Mouse (Mus musculus): ENCODE measurements around the gene Syne2. TPM values are rescaled to one million over a fixed set of nuclear protein-coding genes. Genes with fewer than 3 reads are reported as not detected.

Gene Syne2
- polyA plus RNA-seq, 1 experiment from 2014 or later, result 42.0 TPM

DNA sequence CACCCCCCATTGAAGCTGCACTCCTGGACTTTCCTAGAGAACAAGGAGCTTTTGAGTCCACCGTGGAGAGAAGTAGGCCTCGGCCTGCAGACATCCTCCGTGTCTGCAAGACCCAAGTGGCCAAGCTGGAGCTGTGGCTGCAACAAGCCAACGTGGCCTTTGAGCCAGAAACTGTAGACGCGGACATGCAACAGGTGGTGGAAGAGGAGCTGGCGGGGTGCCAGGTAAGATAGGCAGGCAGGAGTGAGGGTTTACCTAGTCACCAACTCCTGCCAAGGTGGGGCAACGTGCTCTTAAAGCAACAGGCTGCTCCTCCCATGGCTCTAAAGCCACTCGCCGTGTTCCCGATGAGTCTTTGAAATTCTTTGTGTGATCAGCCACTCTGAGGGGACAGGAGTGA, 197.6 kb downstream of the Syne2 start:
- H3K27me3 ChIP-seq (replicated peaks), result no peaks in the 10 kb centered on the region
- no peaks in the 10 kb centered on the region for H3K36me3 ChIP-seq
- 90% methylated on average over 11 of the region's 11 CpGs for WGBS
- H3K4me2 ChIP-seq, result no peak overlapping the region
- no peak overlapping the region for H3K9ac ChIP-seq (replicated peaks)
- H3K9me3 ChIP-seq (replicated peaks), result no peaks in the 10 kb centered on the region
- ATAC-seq (ENCODE audit: low FRiP score), result no peak
- no peak overlapping the region for H3K27ac ChIP-seq (replicated peaks)
- no peak overlapping the region for H3K4me3 ChIP-seq (replicated peaks)
- no peaks in the 10 kb centered on the region for H3K4me1 ChIP-seq

DNA sequence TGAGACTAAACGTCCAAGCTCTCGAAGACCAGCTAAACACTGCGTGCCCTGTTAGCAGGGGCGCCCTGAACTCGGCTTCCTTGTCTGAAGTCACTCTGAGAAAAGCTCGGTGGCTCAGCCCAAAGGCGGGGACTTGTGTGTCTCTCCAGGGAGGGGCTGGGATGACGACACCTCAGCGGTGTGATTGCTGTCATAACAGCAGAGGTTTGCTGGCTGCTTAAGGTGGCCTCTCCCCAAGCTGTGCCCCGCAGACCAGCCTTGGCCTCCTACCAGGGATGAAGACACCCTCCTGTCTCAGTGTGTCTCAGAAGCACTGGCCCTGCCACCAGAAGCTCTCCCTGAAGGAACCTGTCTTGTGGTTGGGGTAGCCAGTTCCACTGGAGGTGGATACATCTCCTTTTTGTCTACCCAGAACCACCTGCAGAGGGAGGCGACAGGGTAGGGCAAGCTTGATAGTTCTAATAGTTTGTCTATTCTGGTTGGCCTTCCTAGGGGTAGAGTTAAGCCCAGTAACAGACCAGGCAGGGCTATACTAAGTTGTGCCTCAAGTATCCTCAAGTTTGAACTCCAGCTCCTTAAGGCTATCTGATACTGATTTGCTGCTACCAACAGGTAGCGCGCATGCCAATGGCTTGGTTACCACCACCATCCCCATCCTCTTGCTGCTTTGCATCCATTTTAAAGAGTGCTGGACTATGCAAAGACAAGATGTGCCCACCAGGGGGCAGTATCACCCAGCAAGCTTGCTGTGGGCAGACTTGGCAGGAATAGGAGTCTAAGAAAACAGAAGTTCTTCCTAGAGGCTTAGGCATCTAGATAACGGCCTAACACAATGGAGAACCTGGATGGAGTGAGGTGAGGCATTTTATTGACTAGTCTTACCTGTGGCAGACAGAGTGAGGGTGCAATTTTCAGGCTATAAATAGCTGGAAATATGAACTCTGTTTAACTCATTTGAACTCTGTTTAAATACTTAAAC, 198.5 kb downstream of the Syne2 start:
- no peak overlapping the region for H3K9ac ChIP-seq (replicated peaks)
- H3K27ac ChIP-seq (replicated peaks), result no peak overlapping the region
- no peak overlapping the region for H3K4me3 ChIP-seq (replicated peaks)
- H3K4me1 ChIP-seq, result no peaks in the 10 kb centered on the region
- H3K27me3 ChIP-seq (replicated peaks), result no peaks in the 10 kb centered on the region
- H3K36me3 ChIP-seq, result no peaks in the 10 kb centered on the region
- no peak for ATAC-seq (ENCODE audit: low FRiP score)
- no peaks in the 10 kb centered on the region for H3K9me3 ChIP-seq (replicated peaks)
- 81% methylated on average over 14 of the region's 14 CpGs for WGBS
- no peak overlapping the region for H3K4me2 ChIP-seq

DNA sequence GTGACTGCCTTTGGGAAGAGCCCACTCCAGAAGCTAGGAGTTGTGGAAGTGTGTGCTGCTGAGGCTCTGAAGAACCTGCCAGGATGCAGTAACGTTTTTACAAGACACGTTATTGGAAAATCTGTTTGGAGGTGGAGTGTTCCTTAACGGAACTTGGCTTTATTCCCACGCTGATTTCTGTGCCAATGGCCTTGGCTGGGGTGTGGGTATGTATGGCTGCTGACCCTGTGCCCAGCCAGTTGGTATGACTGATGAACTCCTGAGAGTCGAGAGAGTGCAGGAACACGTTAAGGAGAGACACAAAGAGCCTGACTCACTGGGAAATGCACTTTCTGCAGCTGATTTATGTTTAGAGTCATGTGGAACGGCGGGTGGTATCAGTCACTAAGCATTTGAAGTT, 200.7 kb downstream of the Syne2 start:
- no peak overlapping the region for H3K27ac ChIP-seq (replicated peaks)
- no peaks in the 10 kb centered on the region for H3K27me3 ChIP-seq (replicated peaks)
- H3K36me3 ChIP-seq, result peaks cover 4% of the 10 kb centered on the region; the same call in 1 of the 2 replicates
- H3K9ac ChIP-seq (replicated peaks), result no peak overlapping the region
- ATAC-seq (ENCODE audit: low FRiP score), result no peak
- H3K4me1 ChIP-seq, result no peaks in the 10 kb centered on the region
- no peak overlapping the region for H3K4me2 ChIP-seq
- H3K4me3 ChIP-seq (replicated peaks), result no peak overlapping the region
- no peaks in the 10 kb centered on the region for H3K9me3 ChIP-seq (replicated peaks)
- 65% methylated on average over 8 of the region's 8 CpGs for WGBS

GRCm38 (mm10) chr12:76042301-76042700, 224.4 kb downstream of the Syne2 start:
- Histone ChIP-seq H3K27ac (replicated peaks) (no peak overlapping the region), H3K27me3 (replicated peaks) (no peaks in the 10 kb centered on the region), H3K9me3 (replicated peaks) (no peaks in the 10 kb centered on the region), H3K36me3 (peaks cover 23% of the 10 kb centered on the region), H3K4me3 (replicated peaks) (no peak overlapping the region), H3K4me1 (no peaks in the 10 kb centered on the region), H3K9ac (replicated peaks) (no peak overlapping the region), H3K4me2 (no peak overlapping the region)
- 91% methylated on average over 8 of the region's 8 CpGs for WGBS
- ATAC-seq (ENCODE audit: low FRiP score), result no peak

- H3K27ac ChIP-seq (replicated peaks), result no peak overlapping the region
- no peaks in the 10 kb centered on the region for H3K9me3 ChIP-seq (replicated peaks)
- no peak overlapping the region for H3K4me2 ChIP-seq
- H3K4me3 ChIP-seq (replicated peaks), result no peak overlapping the region
- 97% methylated on average over 6 of the region's 6 CpGs for WGBS
- H3K9ac ChIP-seq (replicated peaks), result no peak overlapping the region
- no peaks in the 10 kb centered on the region for H3K27me3 ChIP-seq (replicated peaks)
- peaks cover 16% of the 10 kb centered on the region for H3K36me3 ChIP-seq
- ATAC-seq (ENCODE audit: low FRiP score), result no peak
- H3K4me1 ChIP-seq, result peaks cover 4% of the 10 kb centered on the region; the same call in 1 of the 2 replicates
These were observed 228.6 kb downstream of the Syne2 start for GRCm38 (mm10) chr12:76046561-76046960.

DNA sequence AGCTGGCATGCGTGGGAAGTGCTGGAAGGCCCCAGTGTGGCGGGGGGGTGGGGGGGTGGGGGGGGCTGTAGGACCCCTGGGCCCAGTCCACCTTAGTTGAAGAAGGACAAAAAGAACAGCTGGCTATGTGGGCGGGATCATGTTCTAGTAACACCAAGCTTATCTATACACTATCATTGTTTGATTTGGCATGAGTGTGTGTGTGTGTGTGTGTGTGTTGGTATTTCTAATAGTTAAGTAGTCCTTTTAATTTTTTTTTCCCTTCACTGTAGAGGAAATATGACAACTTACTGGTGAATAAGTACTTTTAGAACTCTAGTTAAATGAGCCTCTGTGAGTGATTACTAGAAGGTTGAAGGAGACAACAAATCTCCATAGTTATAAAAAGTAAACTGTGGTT, 230.0 kb downstream of the Syne2 start:
- no peak overlapping the region for H3K4me3 ChIP-seq (replicated peaks)
- H3K4me1 ChIP-seq, result peaks cover 4% of the 10 kb centered on the region; the same call in 1 of the 2 replicates
- H3K27ac ChIP-seq (replicated peaks), result no peak overlapping the region
- WGBS, result 89% methylated on average over 3 of the region's 3 CpGs
- H3K9me3 ChIP-seq (replicated peaks), result no peaks in the 10 kb centered on the region
- H3K36me3 ChIP-seq, result peaks cover 20% of the 10 kb centered on the region
- no peaks in the 10 kb centered on the region for H3K27me3 ChIP-seq (replicated peaks)
- H3K9ac ChIP-seq (replicated peaks), result no peak overlapping the region
- ATAC-seq (ENCODE audit: low FRiP score), result no peak
- no peak overlapping the region for H3K4me2 ChIP-seq

DNA sequence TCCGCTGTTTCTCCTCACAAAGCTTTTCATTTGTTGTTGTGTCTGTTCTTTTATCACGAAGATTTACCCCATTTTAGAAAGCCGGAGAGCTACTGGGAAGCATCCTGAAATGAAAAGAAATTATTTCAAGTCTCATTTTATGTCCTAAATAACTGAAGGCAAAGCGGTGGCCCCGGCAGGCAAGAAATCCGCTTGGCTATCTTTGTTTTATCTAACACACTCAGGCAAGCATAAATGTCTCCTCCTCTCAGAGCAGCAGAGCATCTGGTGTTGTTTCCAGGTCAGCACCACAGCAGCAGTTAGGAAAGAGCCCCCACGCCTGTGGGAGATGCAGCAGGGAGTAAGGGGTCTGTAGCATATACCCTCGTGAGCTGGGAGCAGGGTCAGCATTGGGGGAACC, 230.7 kb downstream of the Syne2 start:
- Histone ChIP-seq H3K9me3 (replicated peaks) (no peaks in the 10 kb centered on the region), H3K9ac (replicated peaks) (no peak overlapping the region; the same call in 1 of the 2 replicates), H3K4me3 (replicated peaks) (no peak overlapping the region), H3K4me2 (peak overlapping the region; percentile 0; the same call in 1 of the 2 replicates), H3K27ac (replicated peaks) (no peak overlapping the region), H3K27me3 (replicated peaks) (no peaks in the 10 kb centered on the region), H3K4me1 (peaks cover 4% of the 10 kb centered on the region; the same call in 1 of the 2 replicates), H3K36me3 (peaks cover 12% of the 10 kb centered on the region)
- ATAC-seq (ENCODE audit: low FRiP score), result no peak
- 68% methylated on average over 8 of the region's 8 CpGs for WGBS

GRCm38 (mm10) chr12:76049343-76049742, 231.4 kb downstream of the Syne2 start:
- no peak overlapping the region for H3K9ac ChIP-seq (replicated peaks)
- no peak for ATAC-seq (ENCODE audit: low FRiP score)
- H3K4me3 ChIP-seq (replicated peaks), result no peak overlapping the region
- H3K9me3 ChIP-seq (replicated peaks), result no peaks in the 10 kb centered on the region
- H3K4me1 ChIP-seq, result peaks cover 4% of the 10 kb centered on the region; the same call in 1 of the 2 replicates
- peaks cover 10% of the 10 kb centered on the region for H3K36me3 ChIP-seq
- 66% methylated on average over 5 of the region's 5 CpGs for WGBS
- peak overlapping the region; percentile 0; the same call in 1 of the 2 replicates for H3K4me2 ChIP-seq
- no peaks in the 10 kb centered on the region for H3K27me3 ChIP-seq (replicated peaks)
- H3K27ac ChIP-seq (replicated peaks), result no peak overlapping the region

GRCm38 (mm10) chr12:76051879-76052278, 233.9 kb downstream of the Syne2 start:
- no peak overlapping the region for H3K4me3 ChIP-seq (replicated peaks)
- no peak for ATAC-seq (ENCODE audit: low FRiP score)
- no peaks in the 10 kb centered on the region for H3K9me3 ChIP-seq (replicated peaks)
- no peak overlapping the region for H3K4me2 ChIP-seq
- peaks cover 4% of the 10 kb centered on the region; the same call in 1 of the 2 replicates for H3K4me1 ChIP-seq
- H3K36me3 ChIP-seq, result peaks cover 15% of the 10 kb centered on the region
- WGBS, result 94% methylated on average over 9 of the region's 9 CpGs
- H3K27me3 ChIP-seq (replicated peaks), result no peaks in the 10 kb centered on the region
- H3K9ac ChIP-seq (replicated peaks), result no peak overlapping the region
- no peak overlapping the region for H3K27ac ChIP-seq (replicated peaks)

DNA sequence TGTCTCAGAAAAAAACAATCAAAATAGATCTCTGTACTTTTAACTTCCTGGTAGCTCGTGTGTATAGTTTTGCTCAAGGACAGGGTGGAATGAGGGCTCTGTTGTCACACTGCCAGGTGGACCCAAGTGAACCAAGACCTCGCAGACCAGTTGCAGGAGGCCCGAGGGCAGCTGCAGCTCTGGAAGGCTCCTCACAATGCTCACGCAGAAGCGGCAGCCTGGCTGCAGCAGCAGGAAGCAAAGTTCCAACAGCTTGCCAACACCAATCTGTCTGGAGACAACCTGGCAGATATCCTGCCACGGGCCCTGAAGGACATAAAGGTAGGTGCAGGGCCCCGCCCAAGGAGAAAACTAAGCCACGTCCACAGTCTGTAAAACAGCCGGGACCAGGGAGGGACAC, 236.7 kb downstream of the Syne2 start:
- Histone ChIP-seq H3K4me3 (replicated peaks) (no peak overlapping the region), H3K36me3 (peaks cover 20% of the 10 kb centered on the region), H3K9ac (replicated peaks) (no peak overlapping the region), H3K9me3 (replicated peaks) (no peaks in the 10 kb centered on the region), H3K4me2 (no peak overlapping the region), H3K27me3 (replicated peaks) (no peaks in the 10 kb centered on the region), H3K27ac (replicated peaks) (no peak overlapping the region), H3K4me1 (no peaks in the 10 kb centered on the region)
- ATAC-seq (ENCODE audit: low FRiP score), result no peak
- 87% methylated on average over 9 of the region's 9 CpGs for WGBS

GRCm38 (mm10) chr12:76063001-76063400, 245.1 kb downstream of the Syne2 start:
- Histone ChIP-seq H3K27me3 (replicated peaks) (no peaks in the 10 kb centered on the region), H3K36me3 (peaks cover 30% of the 10 kb centered on the region), H3K9me3 (replicated peaks) (no peaks in the 10 kb centered on the region), H3K4me3 (replicated peaks) (no peak overlapping the region), H3K9ac (replicated peaks) (no peak overlapping the region), H3K4me1 (no peaks in the 10 kb centered on the region), H3K27ac (replicated peaks) (no peak overlapping the region), H3K4me2 (no peak overlapping the region)
- no peak for ATAC-seq (ENCODE audit: low FRiP score)
- WGBS, result 92% methylated on average over 4 of the region's 4 CpGs

- ATAC-seq (ENCODE audit: low FRiP score), result no peak
- WGBS, result 93% methylated on average over 5 of the region's 5 CpGs
- no peaks in the 10 kb centered on the region; the same call in 1 of the 2 replicates for H3K4me1 ChIP-seq
- H3K36me3 ChIP-seq, result peaks cover 12% of the 10 kb centered on the region; the same call in 1 of the 2 replicates
- no peak overlapping the region for H3K9ac ChIP-seq (replicated peaks)
- H3K9me3 ChIP-seq (replicated peaks), result no peaks in the 10 kb centered on the region
- H3K27ac ChIP-seq (replicated peaks), result no peak overlapping the region
- no peaks in the 10 kb centered on the region for H3K27me3 ChIP-seq (replicated peaks)
- H3K4me2 ChIP-seq, result no peak overlapping the region
- no peak overlapping the region for H3K4me3 ChIP-seq (replicated peaks)
These were observed 252.5 kb downstream of the Syne2 start for GRCm38 (mm10) chr12:76070386-76070785.
